Mouse (Mus musculus) limb, embryonic 12.5 days (tissue): ENCODE measurements around the gene Fth1. TPM values are rescaled to one million over a fixed set of nuclear protein-coding genes. Genes with fewer than 3 reads are reported as not detected.
A peak's percentile ranks its signal among the peaks of the same experiment; 100 is the strongest.
"Not testable (repeated sequence)": the region's sequence is repeated elsewhere in the genome, so short reads cannot be mapped to it uniquely, and the experiment has no call there.

Experiments used
- ATAC-seq: fragments of 200-750 bp; cut with Nextera tagmentation; 2 replicates; pipeline ENCODE4 v1.8.0; 2017; ENCODE audit warnings: low read depth, moderate TSS enrichment; ENCODE audit not compliant: insufficient number of reproducible peaks, insufficient read depth, low FRiP score, low TSS enrichment
- H3K27ac ChIP-seq: fragments of 300-500 bp; sonication (generic); 2 replicates; pipeline ENCODE4 v1.5.1; 2016; ENCODE audit warnings: mild to moderate bottlenecking, moderate library complexity
- H3K27me3 ChIP-seq: fragments of 300-500 bp; sonication (generic); 2 replicates; pipeline ENCODE4 v1.6.1; 2016; ENCODE audit warnings: mild to moderate bottlenecking, moderate library complexity
- H3K36me3 ChIP-seq: fragments of 300-500 bp; sonication (generic); 2 replicates; pipeline ENCODE4 v1.6.1; 2016; ENCODE audit warnings: mild to moderate bottlenecking, moderate library complexity
- H3K4me1 ChIP-seq: fragments of 300-500 bp; sonication (generic); replicated peaks from 2 replicates; pipeline ENCODE4 v1.6.1; 2016
- H3K4me2 ChIP-seq: fragments of 300-500 bp; sonication (generic); 2 replicates; pipeline ENCODE4 v1.6.1; 2016; ENCODE audit warnings: mild to moderate bottlenecking, moderate library complexity
- H3K4me3 ChIP-seq: fragments of 300-500 bp; sonication (generic); replicated peaks from 2 replicates; pipeline ENCODE4 v1.5.1; 2016; ENCODE audit warnings: mild to moderate bottlenecking
- H3K9ac ChIP-seq: fragments of 300-500 bp; sonication (generic); replicated peaks from 2 replicates; pipeline ENCODE4 v1.6.1; 2016; ENCODE audit warnings: mild to moderate bottlenecking, moderate library complexity
- H3K9me3 ChIP-seq: fragments of 300-500 bp; sonication (generic); 2 replicates; pipeline ENCODE4 v1.6.1; 2016; ENCODE audit warnings: mild to moderate bottlenecking, moderate library complexity
- WGBS: fragments of 180-500 bp; shearing (Covaris S2); methylation state at CpG from one replicate; pipeline ENCODE4 v1.1.7; 2016; 5-methylcytosine and 5-hydroxymethylcytosine counted together
- polyA plus RNA-seq: library from polyadenylated mRNA; unstranded; fragments of >200 nt; fragmentation: Nextera tagmentation; extraction: Ambion mirVana; gene quantifications from 2 replicates; pipeline ENCODE4 v1.2.1, GENCODE M21; 2016

Fth1 gene
- polyA plus RNA-seq, 1 experiment from 2014 or later = 1,385 TPM

DNA sequence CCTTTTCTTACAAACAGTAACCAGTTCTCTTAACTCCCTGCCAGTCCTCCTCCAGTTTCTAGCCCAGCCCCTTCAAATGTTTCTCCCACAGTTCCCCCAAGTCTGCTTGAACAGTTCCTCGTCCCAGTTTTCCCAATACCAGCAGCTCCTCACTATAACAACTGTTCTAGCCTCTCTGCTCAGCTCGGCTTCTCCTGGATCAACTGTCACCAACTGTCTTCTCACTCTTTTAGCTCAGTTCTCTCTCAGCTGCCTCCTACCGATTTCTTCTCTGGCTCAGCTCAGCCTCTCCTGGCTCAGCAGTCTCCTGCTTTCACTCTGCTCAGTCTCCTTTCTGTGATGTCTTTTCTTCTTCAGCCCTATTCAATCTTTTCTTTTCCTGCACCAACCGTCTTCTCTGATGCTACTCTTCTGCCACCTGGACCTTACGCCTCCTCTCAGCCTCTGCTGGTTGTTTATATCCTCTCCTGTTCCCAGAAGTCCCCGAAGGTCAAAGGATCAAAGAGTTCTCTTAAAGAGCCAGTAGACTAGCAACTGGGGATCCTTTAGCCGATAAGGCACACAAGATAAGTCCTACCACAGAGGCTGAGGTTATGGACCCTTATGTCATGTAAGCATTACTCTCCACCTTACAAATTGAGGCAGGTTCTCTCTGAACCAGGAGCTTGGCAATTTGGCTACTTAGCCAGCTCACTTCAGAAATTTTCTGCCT lies 16.0 kb upstream of the Fth1 start:
- ATAC-seq = no peak

DNA sequence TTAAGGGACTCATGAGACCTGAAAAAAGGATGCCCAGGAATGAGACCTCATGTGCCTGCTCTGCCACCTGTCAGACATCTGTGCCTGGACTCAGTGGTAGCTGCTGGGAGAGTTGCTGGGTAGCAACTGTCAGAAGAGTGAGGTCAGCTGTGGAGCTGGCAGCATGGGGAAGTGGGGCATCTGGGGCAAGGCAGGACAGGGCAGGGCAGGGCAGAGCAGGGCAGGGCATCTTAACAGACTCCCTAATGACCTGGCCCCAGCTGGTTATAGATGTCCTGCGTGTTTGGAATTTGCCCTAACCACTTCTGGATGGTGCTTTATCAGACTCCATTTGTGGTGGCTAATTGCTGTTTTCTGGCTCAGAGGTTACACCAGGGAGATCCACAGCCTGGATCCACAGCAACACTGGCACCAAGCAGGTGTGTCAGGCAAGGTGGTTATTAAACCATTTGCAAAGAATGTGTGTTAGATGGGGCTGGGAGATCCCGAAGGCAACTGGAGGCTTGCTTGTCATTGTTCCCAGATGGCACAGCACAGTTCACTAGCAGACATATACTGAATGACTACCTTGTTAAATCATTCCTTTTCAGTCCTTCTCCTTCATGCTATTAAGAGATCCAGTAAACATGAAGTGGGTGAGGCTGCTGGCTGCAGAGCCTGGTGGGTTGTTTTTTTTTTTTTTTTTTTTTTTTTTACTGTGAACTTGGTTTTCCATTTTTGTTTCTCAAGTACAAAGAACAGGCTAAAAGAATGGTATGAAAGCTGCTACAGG lies 14.1 kb upstream of the Fth1 start:
- no peak overlapping the region for H3K4me3 ChIP-seq
- WGBS = 39% methylated on average over 2 of the region's 2 CpGs
- no peak overlapping the region for H3K9ac ChIP-seq
- peaks cover 4% of the 10 kb centered on the region; the same call in 1 of the 2 replicates for H3K4me1 ChIP-seq
- no peaks in the 10 kb centered on the region; the same call in 1 of the 2 replicates for H3K27me3 ChIP-seq
- no peaks in the 10 kb centered on the region for H3K9me3 ChIP-seq
- no peaks in the 10 kb centered on the region for H3K36me3 ChIP-seq
- ATAC-seq = no peak
- no peak overlapping the region for H3K27ac ChIP-seq
- no peak overlapping the region for H3K4me2 ChIP-seq

More for the DNA sequence above, 16.0 kb upstream of the Fth1 start:
- Histone ChIP-seq H3K27me3 (no peaks in the 10 kb centered on the region; the same call in 1 of the 2 replicates), H3K9me3 (no peaks in the 10 kb centered on the region), H3K4me3 (no peak overlapping the region), H3K36me3 (no peaks in the 10 kb centered on the region), H3K27ac (no peak overlapping the region), H3K4me1 (peaks cover 4% of the 10 kb centered on the region; the same call in 1 of the 2 replicates), H3K4me2 (no peak overlapping the region), H3K9ac (no peak overlapping the region)
- WGBS = 12% methylated on average over 7 of the region's 7 CpGs

DNA sequence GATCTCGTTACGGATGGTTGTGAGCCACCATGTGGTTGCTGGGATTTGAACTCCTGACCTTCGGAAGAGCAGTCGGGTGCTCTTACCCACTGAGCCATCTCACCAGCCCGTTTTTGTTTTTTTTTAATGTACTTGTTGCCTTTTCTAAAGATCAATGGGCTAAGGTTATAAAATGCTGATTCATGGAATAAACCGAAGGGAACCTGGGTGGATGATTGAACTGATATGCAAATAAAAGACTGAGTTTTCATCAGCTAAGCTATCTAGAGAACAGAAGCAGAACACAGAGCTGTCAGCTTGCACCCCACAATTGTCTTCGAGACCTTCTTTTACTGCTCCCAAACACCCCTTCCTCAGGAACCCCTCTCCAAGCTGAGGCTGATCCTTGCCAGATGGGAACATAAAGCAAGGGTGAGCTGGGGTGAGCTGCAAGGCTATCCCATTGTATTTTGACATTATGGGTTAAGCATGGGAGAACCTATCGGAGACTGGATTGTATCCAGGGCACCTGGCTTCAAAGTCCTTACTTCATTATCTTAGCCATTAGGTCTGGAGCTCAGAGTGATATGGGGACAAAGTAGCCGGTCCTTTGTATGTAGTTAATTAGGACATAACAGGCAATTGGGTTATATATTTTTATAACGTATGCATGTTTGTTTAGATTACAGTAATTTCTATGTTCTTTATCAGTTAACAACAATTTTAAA lies 12.2 kb upstream of the Fth1 start:
- no peaks in the 10 kb centered on the region for H3K36me3 ChIP-seq
- no peak overlapping the region for H3K27ac ChIP-seq
- peaks cover 4% of the 10 kb centered on the region; the same call in 1 of the 2 replicates for H3K4me1 ChIP-seq
- ATAC-seq = no peak
- no peak overlapping the region for H3K4me2 ChIP-seq
- H3K9ac ChIP-seq = no peak overlapping the region
- H3K9me3 ChIP-seq = no peaks in the 10 kb centered on the region
- WGBS = 82% methylated on average over 10 of the region's 10 CpGs
- no peak overlapping the region for H3K4me3 ChIP-seq
- H3K27me3 ChIP-seq = no peaks in the 10 kb centered on the region; the same call in 1 of the 2 replicates

DNA sequence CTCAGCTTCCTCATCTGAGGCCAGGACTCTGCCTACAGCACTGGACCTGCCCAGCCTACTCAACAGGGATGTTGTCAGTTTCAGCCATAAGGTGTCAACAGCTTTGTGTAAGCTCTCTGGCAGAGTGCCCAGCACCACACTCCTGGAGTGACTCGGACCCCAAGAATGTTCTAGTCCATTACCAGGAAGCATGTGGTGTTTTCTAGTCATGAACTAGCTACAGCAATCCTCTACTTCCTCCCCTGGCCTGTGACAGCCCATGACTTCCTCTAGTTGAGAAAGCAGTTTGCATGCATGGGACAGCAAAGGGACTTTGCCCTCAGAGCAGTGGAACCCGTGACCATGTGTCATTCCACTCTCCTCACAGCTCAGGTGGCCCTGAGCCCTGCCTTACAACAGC lies 5.5 kb upstream of the Fth1 start:
- not testable (repeated sequence) for H3K27ac ChIP-seq, ATAC-seq, H3K9me3 ChIP-seq, H3K4me3 ChIP-seq, H3K4me2 ChIP-seq, H3K9ac ChIP-seq, H3K36me3 ChIP-seq, H3K27me3 ChIP-seq, H3K4me1 ChIP-seq
- 75% methylated on average over 2 of the region's 2 CpGs for WGBS

DNA sequence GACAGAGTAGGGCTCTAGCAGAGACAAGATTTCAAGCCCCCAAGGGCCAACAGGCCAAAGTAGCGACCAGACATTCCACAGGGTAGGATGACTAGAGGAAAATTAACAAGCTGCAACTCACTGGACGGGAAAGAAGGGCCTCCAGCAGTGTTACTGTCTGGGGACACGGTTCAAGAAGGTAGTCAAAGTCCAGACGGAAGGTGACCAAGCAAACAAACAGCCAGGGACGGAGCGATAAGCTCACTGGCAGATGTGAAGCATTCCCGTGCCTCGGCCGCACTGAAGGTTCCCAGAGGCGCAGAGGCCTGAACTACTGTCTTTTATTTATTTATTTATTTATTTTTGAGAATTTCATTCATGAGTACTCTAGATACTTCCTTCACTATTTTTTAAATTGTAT lies 3.3 kb upstream of the Fth1 start:
- no peaks in the 10 kb centered on the region for H3K36me3 ChIP-seq
- no peaks in the 10 kb centered on the region for H3K27me3 ChIP-seq
- no peak overlapping the region for H3K27ac ChIP-seq
- no peak for ATAC-seq
- H3K4me2 ChIP-seq = no peak overlapping the region
- WGBS = 79% methylated on average over 10 of the region's 10 CpGs
- no peaks in the 10 kb centered on the region; the same call in 1 of the 2 replicates for H3K4me1 ChIP-seq
- H3K9me3 ChIP-seq = no peaks in the 10 kb centered on the region
- H3K9ac ChIP-seq = no peak overlapping the region
- H3K4me3 ChIP-seq = no peak overlapping the region

DNA sequence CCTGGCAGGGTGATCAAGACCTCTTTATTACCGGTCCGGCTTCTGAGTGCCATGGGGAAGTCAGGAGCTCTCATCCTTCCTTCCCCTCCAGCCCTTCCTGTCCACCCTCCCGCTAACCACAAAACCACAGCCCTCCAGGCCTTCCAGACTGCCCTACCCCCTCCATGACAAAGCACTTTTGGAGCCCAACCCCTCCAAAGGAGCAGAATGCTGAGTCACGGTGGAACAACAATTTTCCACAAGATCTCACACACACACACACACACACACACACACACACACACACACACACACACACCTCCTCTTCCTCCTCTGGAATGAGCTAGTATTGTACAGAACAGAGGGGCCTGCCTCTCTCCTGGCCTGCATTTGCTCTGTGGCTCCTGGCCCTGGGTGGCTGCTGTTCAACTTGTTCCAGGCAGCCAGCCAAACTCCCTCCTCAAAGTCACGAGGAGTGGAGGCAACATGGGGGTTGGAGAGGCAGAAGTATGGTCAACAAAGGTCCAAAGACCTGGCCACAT lies 1.9 kb upstream of the Fth1 start:
- H3K9ac ChIP-seq = no peak overlapping the region
- H3K36me3 ChIP-seq = no peaks in the 10 kb centered on the region
- H3K4me1 ChIP-seq = peaks cover 2% of the 10 kb centered on the region
- ATAC-seq = no peak
- H3K27ac ChIP-seq = no peak overlapping the region
- no peaks in the 10 kb centered on the region for H3K27me3 ChIP-seq
- H3K4me2 ChIP-seq = no peak overlapping the region
- H3K4me3 ChIP-seq = no peak overlapping the region
- no peaks in the 10 kb centered on the region for H3K9me3 ChIP-seq
- whole genome bisulfite sequencing = 67% methylated on average over 5 of the region's 5 CpGs

DNA sequence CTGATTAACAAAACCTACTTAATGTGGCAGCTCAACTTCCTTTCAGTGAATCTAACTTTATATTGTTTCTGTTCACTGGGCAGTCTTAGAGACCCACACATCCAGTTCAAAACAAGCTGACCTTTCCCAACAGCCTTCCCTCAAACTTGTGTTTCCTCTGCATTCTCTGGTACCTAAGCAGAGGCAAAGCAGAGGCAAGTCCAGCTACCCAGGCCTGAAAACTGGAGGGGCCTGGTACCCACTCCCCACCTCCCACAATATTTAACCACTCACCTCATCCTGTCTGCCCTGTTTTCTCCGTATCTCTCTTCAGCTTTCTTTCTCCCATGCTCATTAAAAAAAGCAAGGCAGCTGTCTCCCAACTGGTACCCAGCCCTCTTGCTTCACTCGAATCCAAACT lies 1.2 kb upstream of the Fth1 start:
- Histone ChIP-seq H3K4me2 (no peak overlapping the region), H3K9ac (no peak overlapping the region), H3K4me3 (no peak overlapping the region), H3K9me3 (no peaks in the 10 kb centered on the region), H3K27ac (no peak overlapping the region), H3K27me3 (no peaks in the 10 kb centered on the region), H3K4me1 (peaks cover 8% of the 10 kb centered on the region), H3K36me3 (peaks cover 4% of the 10 kb centered on the region)
- no peak for ATAC-seq
- 81% methylated on average over 2 of the region's 2 CpGs for WGBS

DNA sequence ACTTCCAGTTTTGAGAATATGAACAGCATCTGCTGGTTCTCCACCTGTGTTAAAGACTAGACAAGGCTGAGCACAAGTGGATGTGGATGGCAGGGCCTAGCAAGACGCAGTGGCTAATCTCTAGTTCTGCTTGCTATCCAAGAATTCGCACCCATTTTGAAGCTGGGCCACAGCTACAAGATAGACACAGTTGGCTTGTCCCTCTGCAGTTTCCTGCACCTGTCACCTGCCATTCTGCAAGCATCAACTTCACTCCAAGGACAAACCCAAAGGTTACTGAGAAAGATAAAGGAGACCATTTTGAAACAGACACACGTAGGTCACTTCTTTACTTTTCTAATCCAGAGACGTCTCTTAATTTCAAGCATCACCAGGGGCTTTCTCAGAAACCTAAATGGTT lies 1.2 kb downstream of the Fth1 start:
- Histone ChIP-seq H3K4me1 (peaks cover 10% of the 10 kb centered on the region), H3K9me3 (no peaks in the 10 kb centered on the region), H3K9ac (peak overlapping the region; percentile 58), H3K4me2 (peak overlapping the region; percentile 70), H3K4me3 (peak overlapping the region; percentile 93), H3K36me3 (peaks cover 29% of the 10 kb centered on the region), H3K27me3 (no peaks in the 10 kb centered on the region), H3K27ac (peak overlapping the region; percentile 97)
- WGBS = 74% methylated on average over 4 of the region's 4 CpGs
- no peak for ATAC-seq

DNA sequence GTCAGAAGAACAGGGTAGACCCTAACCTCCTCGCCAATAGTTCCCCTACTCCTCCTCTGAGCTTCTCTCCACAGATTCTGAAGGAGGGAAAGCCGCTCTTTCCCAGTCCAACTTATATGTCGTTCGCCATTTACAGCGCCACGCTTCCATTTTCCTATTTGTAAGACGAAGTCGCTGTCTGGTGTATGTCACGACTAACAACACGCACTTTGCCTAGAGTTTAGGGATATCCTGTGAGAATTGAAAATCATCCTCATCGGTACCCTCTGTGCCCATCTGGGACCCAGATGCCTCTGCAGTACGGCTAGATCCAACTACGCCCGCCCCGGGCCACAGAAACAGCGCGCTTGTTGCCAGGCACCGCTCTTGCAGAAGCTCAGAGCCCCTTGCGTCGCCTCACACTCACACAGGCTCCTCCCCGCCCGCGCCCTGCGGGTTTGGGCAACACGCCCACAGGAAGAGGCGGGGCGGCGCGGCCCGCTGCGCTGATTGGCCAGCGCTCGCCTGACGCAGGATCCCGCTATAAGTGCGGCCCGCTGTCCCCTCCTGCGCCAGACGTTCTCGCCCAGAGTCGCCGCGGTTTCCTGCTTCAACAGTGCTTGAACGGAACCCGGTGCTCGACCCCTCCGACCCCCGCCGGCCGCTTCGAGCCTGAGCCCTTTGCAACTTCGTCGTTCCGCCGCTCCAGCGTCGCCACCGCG lies 1.9 kb downstream of the Fth1 start:
- no peaks in the 10 kb centered on the region for H3K9me3 ChIP-seq
- H3K9ac ChIP-seq = peak overlapping the region; percentile 89
- H3K27me3 ChIP-seq = no peaks in the 10 kb centered on the region
- H3K36me3 ChIP-seq = peaks cover 29% of the 10 kb centered on the region
- ATAC-seq = peak; percentile 96
- under 1% methylated on average over 59 of the region's 59 CpGs for WGBS
- H3K4me1 ChIP-seq = peaks cover 15% of the 10 kb centered on the region
- peak overlapping the region; percentile 93 for H3K4me3 ChIP-seq
- peak overlapping the region; percentile 70 for H3K4me2 ChIP-seq
- H3K27ac ChIP-seq = peak overlapping the region; percentile 97

DNA sequence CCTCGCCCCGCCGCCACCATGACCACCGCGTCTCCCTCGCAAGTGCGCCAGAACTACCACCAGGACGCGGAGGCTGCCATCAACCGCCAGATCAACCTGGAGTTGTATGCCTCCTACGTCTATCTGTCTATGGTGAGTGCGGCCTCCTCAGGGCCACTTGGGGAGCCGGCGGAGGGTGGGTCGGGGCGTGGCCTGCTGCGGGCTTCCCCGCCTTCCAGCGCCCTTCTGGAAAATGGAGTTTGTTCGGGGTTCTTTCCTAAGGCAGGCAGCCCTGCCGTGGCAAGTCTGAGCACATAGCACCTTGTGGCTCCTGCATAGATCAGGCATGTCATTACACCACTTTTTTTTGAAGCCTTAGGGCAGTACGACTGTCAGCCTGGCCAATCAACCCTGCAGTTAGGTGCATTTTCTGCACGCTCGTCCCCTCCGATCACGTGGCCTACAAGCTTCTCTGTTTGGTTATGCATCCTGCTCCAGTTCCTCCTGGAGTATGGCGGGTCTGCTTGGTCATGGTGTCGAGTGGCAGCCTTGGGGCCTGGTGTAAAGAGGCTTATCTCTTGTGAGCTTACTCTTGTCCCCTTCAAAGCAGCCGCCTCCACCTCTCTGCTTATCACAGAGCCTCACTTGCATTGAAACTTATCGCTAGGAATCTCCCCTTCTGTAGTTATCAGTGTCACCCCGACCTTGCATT lies 2.6 kb downstream of the Fth1 start:
- Histone ChIP-seq H3K4me2 (peak overlapping the region; percentile 70), H3K4me1 (peaks cover 22% of the 10 kb centered on the region), H3K9ac (peak overlapping the region; percentile 89), H3K27ac (peak overlapping the region; percentile 97), H3K27me3 (no peaks in the 10 kb centered on the region), H3K36me3 (peaks cover 29% of the 10 kb centered on the region), H3K9me3 (no peaks in the 10 kb centered on the region), H3K4me3 (peak overlapping the region; percentile 93)
- ATAC-seq = peak; percentile 73
- WGBS = under 1% methylated on average over 31 of the region's 31 CpGs
